Mouse (Mus musculus) lung, postnatal 25 days (tissue): Measurements from ENCODE around the gene Zmym1.
"Not testable (repeated sequence)": the region's sequence is repeated elsewhere in the genome, so short reads cannot be mapped to it uniquely, and the experiment has no call there.

Source experiments
- DNase-seq: peaks from one replicate; pipeline ENCODE4 v3.0.0; 2022; ENCODE audit warnings: low spot score

Zmym1 gene

GRCm38 (mm10) chr4:127060585-127061290, at the start of gene Zmym1:
Gene Zmym1, minus strand, starts transcription at chr4:127061152.
- peak; percentile 91 for DNase-seq

GRCm38 (mm10) chr4:127110570-127110969, 49.6 kb upstream of the Zmym1 start:
- DNase-seq = peak; percentile 46

DNA sequence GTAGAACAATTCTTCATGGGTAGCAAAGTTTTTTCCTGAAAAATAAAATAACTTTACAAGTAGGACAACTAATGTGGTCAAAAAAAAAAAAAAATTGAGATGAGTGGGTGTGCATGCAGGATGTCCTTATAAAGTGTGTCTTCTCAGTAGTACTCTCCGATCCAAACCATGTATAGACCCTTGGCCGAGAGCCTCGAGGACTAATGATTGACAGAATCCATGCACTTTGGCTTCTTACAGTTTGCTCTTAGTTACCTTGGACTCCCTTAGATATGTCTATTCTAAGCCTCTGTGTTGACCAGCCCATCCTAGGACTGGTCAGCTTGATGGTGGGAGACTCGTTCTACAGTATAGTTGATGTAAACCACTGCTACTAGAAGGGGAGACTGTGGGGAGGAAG, 46.6 kb upstream of the Zmym1 start:
- no peak for DNase-seq

DNA sequence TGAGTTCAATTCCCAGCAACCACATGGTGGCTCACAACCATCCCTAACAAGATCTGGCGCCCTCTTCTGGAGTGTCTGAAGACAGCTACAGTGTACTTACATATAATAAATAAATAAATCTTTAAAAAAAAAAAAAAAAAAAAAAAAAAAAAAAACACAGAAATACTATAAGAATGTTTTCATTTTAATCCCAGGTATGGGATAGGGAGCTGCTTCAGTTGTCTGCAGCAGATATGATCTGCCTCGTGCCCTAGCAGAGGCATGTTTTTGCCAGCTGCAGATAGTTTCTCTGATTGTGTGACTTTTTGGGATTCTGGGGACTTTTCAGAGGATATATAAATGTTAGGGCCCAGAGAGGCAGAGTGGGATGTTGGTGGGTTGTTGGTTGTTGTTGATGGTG, 38.6 kb upstream of the Zmym1 start:
- DNase-seq = not testable (repeated sequence)

DNA sequence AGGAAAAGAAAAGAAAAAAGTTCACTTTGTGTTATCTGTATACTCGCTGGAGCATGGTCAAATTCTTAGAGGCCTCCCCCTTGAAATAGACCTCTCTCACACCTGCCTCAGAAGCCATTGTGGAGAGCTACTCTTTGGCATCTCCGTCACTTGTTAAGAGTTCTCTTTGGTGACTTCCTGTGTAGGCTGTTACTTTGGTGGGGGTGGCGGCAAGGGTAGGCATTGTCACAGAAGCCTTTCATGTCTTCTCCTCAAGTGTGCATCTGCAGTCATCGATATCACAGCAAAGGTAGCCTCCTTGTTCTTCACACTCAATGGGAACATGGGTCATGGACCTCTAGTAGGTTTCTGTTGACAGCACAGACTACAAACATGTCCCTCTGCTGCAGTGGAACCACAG, 34.1 kb upstream of the Zmym1 start:
- DNase-seq = no peak

DNA sequence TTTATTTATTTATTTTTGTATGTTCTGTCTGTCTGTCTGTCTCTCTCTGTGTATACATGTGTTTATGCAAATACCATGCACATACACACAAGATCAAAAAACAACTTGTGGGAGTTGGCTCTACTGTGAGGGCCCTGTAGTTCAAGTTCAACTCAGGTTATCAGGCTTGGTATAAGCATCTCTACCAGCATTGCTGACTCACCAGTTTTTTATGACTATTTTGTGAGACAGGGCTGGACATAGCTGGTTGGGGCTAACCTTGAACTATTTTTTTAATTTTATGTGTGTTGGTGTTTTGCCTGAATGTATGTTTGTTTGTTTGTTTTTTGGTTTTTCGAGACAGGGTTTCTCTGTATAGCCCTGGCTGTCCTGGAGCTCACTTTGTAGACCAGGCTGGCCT, 30.2 kb upstream of the Zmym1 start:
- DNase-seq = no peak

DNA sequence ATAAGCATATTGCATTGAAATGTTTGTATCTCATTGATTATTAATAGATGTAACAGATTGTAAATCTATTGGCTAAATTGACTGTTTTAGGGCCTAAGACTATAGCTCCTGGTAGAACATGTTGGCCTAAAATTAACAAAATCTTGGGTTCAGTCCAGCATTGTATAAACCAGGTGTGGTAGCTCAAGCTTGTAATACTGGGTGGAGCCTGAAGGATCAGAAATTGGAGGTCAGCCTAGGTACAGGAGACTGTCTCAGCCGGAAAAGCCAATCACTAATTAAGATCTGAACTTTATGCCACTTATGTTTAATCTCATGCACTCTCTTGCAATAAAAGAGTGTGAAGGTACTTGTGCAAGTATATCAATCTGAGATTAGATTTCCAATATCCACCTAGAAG, 24.8 kb upstream of the Zmym1 start:
- DNase-seq = no peak

GRCm38 (mm10) chr4:127083131-127083530, 22.2 kb upstream of the Zmym1 start:
- no peak for DNase-seq

DNA sequence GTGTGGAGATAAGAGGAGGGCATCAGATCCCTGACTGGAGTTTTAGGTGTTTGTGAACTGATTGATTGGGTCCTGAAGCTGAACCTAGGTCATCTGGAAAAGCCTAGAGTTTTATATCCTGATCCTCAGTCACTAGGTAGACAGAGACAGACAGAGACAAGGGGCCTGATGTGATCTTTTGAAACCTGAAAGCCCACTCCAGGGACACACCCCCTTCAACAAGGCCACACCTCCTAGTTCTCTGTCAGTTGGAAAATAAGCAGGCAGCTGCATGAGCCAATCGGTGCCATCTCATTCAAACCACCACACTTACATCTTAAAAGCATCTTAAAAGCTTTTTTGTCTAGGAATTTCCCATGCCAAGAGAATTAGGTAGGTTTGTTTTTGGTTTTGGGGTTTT, 19.9 kb upstream of the Zmym1 start:
- DNase-seq = no peak

DNA sequence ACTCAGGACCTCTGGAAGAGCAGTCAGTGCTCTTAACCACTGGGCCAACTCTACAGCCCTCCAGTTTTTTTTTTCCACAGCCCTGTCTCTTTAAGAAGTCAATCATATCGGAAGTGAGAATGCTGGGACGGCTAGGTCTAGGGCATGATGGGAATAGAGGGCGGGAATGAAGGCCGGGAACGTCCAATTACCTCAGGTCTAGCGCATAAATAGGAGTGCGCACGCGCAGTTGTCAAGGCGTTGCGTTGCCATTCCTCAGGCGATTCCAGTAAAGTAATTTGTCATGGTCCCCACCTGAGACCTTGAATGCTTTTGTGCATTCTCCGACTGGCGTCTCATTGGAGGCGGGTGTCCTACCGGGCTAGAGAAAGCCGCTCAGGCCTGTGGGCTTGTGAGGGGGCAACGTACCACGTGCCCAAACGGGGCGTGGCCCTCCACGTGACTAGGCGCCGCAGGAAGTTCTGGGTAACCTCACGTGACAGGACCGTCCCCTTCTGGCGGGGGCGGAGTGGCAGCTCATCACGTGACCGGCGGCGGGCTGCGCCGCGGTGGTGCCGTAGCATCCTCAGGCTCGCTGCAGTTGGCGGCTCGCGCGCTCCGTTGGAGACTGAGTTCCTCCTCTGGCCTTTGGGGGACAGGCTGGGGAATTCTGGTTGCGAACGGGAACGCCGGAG, 16.1 kb upstream of the Zmym1 start, which contains the start of gene Zmym6:
Zmym6 (plus strand) TSS at position 509 of the 674 bp plus-strand sequence.
- DNase-seq = peak; percentile 96

DNA sequence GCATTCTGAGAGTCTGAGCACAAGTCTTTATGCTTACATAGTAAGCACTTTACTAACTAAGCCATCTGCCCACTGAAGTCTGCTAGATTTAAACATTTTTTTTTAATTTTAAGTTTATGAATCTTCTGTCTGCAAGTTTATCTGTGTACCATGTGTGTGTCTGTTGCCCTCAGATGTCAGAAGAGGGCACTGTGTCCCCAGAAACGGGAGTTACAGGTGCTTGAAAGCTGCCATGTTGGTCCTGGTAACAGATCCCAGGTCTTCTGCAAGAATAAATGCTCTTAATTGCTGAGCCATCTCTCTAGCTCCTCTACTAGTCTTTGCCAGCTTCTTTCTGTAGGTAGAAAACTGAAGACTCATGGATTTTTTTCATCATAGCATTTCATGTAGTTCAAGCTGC, 14.0 kb upstream of the Zmym1 start:
- DNase-seq = no peak

- no peak for DNase-seq
Observed at GRCm38 (mm10) chr4:127064051-127064450, 3.1 kb upstream of the Zmym1 start.

DNA sequence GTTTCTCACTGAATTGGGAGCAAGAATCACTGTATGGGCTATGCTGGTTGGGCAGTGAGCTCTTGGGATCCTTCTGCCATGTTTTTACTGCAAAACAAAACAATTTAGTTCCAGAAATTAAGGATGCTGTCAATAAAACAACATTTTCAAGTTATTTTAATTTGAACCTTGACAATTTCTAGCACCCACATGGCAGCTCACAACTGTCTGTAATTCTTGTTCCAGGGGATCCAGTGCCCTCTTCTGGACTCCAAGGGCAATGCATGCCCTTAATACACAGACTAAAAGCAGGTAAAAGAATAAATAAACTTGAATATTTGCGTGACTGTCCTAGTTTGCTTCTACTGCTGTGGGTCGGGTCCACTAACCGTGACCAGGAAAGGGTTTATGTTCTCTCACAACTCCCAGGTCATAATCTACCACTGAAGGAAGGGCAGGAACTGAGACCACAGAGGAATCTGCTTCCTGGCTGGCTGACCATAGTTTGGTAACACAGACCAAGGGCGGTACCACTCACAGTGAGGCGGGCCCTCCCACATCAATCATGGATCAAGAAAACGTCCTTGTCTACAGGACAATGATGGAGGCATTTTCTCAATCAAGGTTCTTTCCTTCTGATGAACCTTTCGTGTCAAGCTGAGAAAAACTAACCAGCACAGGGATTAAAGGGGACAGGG, 6.3 kb downstream of the Zmym1 start:
- no peak for DNase-seq

GRCm38 (mm10) chr4:127053071-127053470, 7.9 kb downstream of the Zmym1 start:
- no peak for DNase-seq

GRCm38 (mm10) chr4:127051121-127051520, 9.8 kb downstream of the Zmym1 start:
- no peak for DNase-seq

DNA sequence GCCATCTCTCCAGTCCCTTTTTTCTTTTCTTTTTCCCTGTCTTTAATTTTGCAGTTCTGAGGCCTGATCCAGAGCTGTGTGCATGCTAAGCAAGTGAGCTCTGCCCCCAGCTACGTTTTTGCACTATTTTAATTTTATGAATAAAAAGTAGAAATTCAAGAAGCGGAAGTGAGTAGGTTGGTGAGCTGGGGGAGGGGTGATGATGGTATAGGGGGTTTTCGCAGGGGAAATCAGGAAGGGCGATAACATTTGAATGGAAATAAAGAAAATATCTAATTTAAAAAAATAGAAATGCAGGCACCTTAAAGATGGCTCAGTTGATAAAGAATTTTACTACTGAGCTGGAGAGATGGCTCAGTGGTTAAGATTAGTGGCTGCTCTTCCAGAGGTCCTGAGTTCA, 17.4 kb downstream of the Zmym1 start:
- no peak for DNase-seq

- no peak for DNase-seq
Observed at GRCm38 (mm10) chr4:127039871-127040483, 21.0 kb downstream of the Zmym1 start.

DNA sequence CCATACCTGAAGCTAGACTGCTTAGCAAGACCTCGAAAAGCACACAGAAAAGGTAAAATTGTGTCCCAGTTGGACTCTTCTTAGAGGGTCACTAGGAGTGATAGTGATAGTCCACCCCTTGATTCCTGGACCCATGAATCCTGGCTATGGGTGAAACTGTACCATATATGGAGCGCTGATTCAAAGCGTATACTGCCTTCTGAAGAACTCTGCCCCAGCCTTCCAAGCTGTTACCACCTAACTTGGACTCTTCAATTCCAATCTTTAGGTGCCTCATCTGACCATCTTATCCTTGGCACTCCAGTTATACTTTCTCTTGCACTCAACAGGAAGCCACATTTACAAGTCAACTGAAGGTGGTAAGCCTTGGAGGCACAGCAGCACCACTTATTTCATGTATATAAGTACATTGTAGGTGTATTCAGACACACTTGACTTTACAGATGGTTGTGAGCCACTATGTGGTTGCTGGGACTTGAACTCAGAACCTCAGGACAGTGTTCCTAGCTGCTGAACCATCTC, 22.1 kb downstream of the Zmym1 start:
- no peak for DNase-seq

DNA sequence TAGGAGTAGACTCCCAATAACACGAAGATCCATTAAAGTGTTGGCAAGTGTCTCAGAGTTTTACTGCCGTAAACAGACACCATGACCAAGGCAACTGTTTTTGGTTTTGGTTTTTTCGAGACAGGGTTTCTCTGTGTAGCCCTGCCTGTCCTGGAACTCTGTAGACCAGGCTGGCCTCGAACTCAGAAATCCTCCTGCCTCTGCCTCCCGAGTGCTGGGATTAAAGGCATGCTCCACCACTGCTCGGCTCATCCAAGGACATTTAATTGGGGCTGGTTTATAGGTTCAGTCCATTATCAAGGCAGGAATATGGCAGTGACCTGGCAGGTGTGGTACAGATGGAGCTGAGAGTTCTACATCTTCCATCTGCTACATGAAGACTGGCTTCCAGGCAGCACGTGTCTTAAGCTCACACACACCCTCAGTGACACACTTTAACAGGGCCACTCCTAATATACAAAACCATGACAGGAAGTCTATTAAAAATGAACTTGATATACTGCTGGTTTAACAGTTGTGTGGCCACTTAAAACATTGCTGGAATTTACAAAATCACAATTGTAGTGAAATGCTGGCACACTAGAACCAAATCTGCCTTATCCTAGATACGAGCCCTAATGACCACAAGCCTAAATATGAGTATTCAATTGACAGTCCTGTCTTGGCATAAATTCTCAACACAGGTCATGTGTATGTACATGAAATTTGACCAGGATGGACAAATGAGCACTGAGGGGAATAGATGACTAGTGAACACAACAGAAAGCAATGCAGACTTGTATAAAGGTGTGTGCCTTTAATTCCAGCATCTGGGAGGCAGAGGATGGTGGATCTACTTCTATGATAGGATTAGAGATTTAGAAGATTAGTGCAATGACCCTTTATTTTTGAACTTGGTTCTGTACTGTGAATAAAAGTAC, 22.8 kb downstream of the Zmym1 start:
- DNase-seq = no peak

DNA sequence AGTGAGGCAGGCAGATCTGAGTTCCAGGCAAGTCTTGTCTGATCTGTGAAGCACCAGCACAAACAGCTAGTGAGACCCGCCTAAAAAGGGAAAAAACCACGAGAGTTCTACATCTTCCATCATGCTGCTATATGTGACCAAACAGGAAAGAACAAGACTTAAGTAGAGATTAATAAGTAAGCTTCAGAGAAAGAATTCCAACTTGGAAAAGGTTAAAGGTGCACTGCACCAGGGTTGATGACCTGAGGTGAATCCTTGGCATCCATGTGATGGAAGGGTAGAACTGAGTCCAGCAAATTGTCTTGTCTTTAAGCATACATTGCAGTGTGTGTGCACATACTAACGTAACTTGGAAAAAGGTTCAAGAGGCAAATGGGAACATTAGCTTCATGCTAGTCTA, 23.8 kb downstream of the Zmym1 start:
- DNase-seq = no peak
